Mouse (Mus musculus) embryonic fibroblast, embryonic 13.5 days (primary cell): Measurements from ENCODE around the gene Acsm5.

ENCODE experiments used
- CTCF ChIP-seq: IDR thresholded peaks from 2 replicates; pipeline ENCODE4 v1.5.1; 2011; ENCODE audit warnings: mild to moderate bottlenecking, control low read depth, low read length, moderate library complexity, borderline replicate concordance; ENCODE audit not compliant: insufficient read depth
- POLR2A ChIP-seq: IDR thresholded peaks from 2 replicates; pipeline ENCODE4 v1.6.1; 2011; ENCODE audit warnings: low read depth, mild to moderate bottlenecking, control low read depth, low read length, moderate library complexity

DNA sequence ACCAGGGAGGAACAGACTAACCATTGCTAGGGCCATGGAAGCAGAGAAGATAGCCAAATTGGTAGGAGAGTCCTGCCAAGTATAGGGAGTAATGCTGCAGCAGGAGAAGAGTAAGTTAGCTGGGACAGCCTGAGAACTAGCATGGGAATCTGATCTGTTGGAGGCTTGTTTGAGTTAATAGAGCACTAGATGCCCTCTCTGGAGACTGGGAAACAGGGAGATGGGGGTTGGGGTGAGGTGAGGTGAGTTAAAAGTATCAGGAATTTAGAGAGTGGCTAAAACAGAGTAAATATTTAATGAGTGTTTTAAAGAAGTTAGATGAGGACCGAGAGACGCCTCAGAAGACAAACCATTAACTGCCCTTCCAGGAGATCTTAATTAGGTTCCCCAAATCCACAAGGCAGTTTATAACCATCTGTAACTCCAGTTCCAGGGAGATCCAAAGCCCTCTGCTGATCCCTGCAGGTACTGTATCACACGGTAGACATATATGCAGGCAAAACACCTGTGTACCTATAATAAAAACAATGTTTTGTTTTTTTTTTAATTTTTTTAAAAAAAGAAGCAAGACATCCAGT lies 75.4 kb downstream of the Acsm5 start:
- TF ChIP-seq CTCF, result no peak
- TF ChIP-seq POLR2A, result no peak
